Mouse (Mus musculus) cerebellum, adult 2 months (tissue): ENCODE measurements around the gene Os9.

Experiments
- CTCF ChIP-seq: fragments of 200-500 bp; IDR thresholded peaks from 2 replicates; pipeline ENCODE4 v1.5.1; 2011; ENCODE audit warnings: low read depth, mild to moderate bottlenecking, control low read depth, low read length, moderate library complexity, borderline replicate concordance; ENCODE audit not compliant: insufficient read depth
- POLR2A ChIP-seq: fragments of 200-500 bp; IDR thresholded peaks from 2 replicates; pipeline ENCODE4 v1.6.1; 2011; ENCODE audit warnings: low read length, control low read depth, borderline replicate concordance; ENCODE audit not compliant: insufficient read depth

DNA sequence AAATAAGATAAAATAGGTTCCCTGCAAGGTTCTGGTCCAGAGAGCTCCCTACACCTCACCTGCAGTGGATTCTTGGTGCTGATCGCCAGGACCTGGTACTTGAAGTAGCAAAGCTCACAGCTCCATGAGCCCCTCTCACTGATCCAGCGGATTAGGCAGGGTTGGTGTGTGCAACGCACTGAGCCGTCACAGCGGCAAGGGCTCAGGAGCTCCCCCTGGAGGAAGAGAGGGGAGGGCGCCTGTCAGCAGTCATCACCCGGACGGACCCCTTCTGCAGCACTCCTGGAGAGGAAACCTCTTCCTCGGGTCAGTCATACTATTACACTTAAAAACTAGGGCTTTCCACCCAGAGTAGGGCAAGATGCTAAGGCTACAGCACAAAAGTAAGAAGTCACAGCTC, 62.8 kb downstream of the Os9 start:
- TF ChIP-seq POLR2A, result no peak
- TF ChIP-seq CTCF, result peak; percentile 93
